Mouse (Mus musculus): Measurements from ENCODE around the gene Dhrs3.

Gene Dhrs3

GRCm38 (mm10) chr4:144936563-144937154, 44.0 kb downstream of the Dhrs3 start:
- in situ Hi-C loops (cut with MboI, MseI) = no loop called here

GRCm38 (mm10) chr4:144939847-144940411, 47.3 kb downstream of the Dhrs3 start:
- in situ Hi-C loops (cut with MboI, MseI) = no loop called here

DNA sequence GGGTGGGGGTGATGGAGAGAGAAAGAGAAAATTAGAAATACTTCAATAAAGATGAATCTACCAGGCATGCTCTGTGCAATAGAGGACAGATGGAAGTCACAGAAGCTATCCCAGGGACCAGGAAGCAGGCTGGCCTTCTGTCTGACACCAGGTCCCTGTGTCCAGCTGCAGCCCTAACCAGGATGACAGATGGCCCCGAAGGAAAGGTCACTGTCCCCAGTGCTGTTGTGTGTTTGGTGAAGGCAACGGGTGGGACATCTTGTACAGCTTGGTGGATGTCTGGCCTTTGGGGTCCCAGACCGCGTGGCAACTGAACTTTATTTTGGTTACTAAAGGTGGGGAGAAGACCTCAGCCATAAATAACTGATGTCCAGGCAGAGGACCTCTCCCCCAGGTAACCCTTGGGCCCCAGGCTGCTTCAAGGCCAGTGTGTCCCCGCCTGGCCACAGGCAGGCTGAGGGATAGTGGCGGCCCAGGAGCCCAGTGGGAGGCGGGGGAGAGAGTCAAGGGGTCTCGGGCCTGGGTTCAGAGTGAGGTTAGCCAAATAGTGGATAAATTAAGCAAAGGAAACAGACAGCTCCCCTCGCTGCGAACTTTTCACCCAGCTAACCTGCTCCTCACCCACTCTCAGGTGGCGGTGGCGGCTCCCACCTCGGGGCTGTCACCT, 48.3 kb downstream of the Dhrs3 start:
- in situ Hi-C loops (cut with MboI, MseI) = no loop called here

- in situ Hi-C loops (cut with MboI, MseI) = no loop called here
Measured at GRCm38 (mm10) chr4:144942433-144942832, 49.8 kb downstream of the Dhrs3 start.

GRCm38 (mm10) chr4:144943273-144943672, 50.6 kb downstream of the Dhrs3 start:
- in situ Hi-C loops (cut with MboI, MseI) = no loop called here

GRCm38 (mm10) chr4:144947738-144948390, 55.2 kb downstream of the Dhrs3 start:
- in situ Hi-C loops (cut with MboI, MseI) = no loop called here

DNA sequence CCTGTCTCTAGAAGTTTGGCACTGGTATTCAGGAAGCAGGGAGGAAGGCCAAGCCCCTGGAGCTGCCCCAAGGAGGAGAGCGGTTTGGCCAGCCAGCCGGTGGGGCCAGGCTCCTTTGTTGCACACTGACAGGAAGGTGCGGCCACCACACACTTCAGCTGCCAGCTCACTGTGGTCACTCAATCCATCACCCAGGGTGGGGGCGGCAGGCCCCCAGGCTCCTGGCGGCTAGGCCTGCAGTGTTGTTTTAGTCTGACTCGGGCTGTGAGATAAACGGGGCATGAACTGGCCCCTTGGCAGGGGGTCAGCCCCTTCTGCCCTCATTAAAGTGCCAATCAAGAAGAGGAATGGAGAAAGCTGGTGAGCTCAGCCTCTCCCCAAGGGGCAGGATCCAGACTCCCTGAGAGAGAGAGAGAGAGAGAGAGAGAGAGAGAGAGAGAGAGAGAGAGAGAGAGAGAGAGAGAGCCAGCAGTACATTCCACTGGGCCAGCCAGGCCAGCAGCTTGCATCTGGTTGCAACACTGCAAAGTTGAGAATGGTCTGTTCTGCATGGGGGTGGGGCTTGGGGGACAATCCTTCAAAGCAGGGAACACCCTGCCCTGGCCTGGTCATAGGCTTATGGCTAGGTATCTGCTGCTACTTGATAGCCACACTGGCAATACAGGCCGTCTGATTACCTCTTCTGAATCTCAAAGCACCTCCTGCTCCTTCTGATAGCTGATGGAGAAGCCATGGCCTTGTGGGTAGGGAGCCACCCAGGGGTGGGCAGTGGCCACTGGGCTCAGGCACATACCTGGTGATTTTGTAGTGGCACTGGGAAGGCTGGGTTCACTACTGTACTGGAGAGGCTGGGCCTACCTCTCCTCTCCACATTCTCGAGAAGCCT, 57.1 kb downstream of the Dhrs3 start:
- in situ Hi-C loops (cut with MboI, MseI) = no loop called here

DNA sequence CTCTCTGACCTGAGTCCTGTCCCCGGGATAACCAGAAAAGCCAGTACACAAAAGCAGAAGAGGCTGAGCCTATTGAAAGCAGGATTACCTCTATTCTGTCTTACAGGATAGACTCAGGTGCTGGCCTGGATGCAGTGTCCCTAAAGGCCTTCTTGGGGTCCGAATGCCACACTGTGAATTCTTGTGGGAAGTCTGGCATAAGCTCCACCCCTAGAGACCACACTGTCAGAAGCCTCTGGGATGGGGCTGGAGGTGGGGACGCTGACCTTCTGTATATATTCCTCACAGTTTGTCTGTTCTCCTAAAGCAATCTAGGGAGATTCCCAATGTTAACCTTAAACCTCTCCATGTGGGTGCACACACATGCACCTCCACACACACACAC, 57.7 kb downstream of the Dhrs3 start:
- in situ Hi-C loops (cut with MboI, MseI) = no loop called here

DNA sequence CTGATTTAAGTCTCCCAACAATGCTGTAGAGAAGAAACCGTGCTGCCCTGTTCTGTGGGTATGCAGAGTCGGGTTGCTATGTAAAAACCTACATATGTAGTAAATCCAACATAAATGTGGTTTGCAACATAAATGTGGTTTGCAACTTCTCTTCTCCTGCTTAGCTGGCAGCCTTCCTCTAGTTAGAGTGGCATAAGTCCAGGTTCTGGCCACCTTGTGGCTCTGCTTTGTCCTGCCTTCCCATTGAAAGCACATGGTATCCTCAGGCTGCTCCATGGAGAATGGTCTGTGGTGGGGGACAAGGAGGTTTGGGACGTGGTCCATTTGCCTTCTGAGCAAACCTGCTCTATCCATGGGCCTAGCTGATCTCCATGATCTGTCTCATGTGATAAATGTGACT, 58.3 kb downstream of the Dhrs3 start:
- in situ Hi-C loops (cut with MboI, MseI) = no loop called here

DNA sequence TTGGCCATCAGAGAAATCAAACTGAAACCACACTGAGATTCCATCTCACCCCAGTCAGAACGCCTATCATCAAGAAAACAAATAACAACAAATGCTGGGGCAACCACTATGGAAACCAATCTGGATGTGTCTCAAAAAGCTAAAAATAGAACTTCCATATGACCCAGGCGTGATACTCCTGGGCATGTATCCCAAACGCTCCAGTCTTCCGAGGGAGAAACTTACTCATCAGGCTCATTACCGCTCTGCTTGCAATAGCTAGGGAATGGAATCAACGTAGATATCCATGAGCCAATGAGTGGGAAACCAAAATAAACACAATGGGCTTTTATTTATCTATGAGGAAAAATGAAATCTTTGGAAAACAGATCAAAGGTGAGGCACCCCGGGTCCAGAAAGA, 59.2 kb downstream of the Dhrs3 start:
- in situ Hi-C loops (cut with MboI, MseI) = no loop called here

DNA sequence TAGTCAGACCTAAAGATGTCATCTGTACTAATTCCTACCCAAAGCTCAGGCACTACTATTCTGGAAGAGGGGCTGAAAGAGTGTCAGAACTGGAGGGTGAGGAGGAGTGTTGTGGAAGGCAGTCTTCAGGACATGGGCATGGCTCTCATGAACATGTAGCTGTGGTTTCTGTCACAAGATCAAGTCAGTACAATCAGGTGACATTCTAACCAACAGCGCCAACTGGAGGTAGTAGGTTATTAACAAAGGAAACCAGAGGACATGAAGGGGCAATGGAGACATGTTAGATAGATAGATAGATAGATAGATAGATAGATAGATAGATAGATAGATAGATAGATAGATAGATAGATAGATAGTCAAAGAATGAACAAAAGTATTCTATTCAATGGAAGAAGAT, 60.8 kb downstream of the Dhrs3 start:
- in situ Hi-C loops (cut with MboI, MseI) = no loop called here

DNA sequence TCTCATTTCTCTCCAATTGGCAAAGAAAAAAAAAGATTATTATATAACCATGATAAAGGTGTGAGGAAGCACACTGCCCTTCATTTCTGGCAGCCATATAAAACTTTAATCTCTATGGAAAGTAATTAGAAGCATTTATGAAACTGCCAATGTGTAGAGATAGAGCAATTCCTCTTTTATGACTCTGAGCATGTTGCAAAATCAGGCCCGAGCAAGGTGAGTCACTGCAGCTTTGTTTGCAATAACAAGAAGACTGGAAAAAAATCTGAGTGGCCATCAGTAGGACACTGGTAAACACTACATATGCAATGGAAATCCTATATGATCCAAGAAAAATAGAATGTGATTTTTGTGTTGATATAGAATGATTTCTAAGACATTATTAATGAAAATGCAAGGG, 63.2 kb downstream of the Dhrs3 start:
- in situ Hi-C loops (cut with MboI, MseI) = no loop called here

DNA sequence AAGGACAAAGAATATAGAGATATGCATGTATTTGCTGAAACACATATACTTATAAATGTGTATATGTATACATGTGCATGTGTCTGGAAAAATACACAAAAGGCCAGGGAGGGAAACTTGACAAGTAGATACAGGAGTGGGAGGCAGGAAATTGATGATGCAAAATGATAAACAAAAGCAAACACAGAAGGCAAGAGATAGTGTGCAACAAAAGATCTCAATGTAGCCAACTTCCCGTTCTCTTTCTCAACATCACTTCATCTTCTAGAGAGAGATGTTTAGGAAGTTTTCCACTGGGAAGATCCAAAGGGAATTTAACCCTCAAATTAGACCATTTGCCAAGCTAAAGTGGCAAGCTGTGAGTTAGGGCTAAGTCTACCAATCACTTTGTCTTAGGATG, 63.7 kb downstream of the Dhrs3 start:
- in situ Hi-C loops (cut with MboI, MseI) = no loop called here

DNA sequence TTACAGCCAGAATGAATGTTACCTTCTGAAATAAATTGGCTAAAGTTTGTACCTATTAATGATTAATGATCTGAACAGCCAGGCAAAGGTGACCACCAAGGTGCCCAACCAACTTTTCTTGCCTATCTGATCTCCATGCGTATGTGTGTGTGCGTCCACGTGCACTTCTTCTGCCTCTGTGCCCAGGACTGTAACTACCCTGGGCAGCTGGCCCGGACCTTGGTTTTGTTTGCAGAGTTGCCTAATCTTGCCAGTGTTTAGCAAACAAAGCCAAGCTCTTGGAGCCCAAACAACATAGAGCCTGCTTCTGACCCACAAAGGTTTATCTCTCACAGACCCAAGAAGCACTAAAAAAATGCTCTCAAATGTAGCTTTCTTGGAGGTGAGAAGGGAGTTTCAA, 64.6 kb downstream of the Dhrs3 start:
- in situ Hi-C loops (cut with MboI, MseI) = no loop called here

DNA sequence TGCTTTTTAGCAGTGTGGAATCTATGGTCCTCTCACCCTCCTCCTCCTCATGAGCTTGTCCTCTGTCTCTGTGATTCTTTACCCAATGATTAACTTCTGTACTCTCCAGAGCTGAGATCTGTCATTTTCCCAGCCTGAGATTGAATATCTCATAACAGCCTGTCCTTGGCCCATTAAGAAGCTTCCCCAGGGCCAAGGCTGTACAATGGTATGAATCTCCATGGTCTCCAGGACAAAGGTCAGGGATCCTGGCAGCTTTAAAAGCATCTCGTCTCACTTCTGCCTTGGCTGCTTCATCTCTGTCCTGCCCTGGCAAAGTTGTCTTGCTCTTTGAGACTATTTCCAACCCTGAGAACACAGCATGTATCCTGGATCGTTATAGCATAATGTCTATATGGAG, 65.1 kb downstream of the Dhrs3 start:
- in situ Hi-C loops (cut with MboI, MseI) = no loop called here

DNA sequence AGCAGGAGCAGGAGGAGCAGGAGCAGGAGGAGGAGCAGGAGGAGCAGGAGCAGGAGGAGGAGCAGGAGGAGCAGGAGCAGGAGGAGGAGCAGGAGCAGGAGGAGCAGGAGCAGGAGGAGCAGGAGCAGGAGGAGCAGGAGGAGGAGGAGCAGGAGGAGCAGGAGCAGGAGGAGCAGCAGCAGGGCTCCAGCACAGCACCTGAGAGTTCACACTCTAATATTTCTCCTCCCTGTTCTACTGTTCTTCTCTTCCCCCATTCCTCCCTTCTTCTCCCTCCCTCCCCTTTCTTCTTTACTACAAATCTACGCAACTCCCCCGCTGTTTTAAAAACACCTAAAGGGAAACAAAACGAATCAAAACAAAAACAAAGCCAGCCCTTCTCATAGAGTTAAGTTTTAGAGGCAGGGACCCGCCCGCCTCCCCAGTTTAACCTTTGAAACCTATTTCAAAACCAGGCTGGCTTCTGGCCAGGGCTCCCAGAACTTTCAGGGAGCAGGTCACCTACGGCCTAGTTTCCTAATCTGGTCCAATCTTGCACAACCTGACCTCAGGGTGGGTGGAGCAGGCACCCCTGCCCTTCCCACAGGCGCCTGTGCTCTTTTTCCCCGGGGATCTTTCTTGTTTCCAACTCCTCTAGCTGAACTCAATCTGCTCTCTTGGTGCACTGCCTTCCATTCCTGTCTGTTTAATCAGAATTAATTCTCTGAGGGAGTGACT, 67.7 kb downstream of the Dhrs3 start:
- in situ Hi-C loops (cut with MboI, MseI) = no loop called here

GRCm38 (mm10) chr4:144961232-144961631, 68.6 kb downstream of the Dhrs3 start:
- in situ Hi-C loops (cut with MboI, MseI) = no loop called here

DNA sequence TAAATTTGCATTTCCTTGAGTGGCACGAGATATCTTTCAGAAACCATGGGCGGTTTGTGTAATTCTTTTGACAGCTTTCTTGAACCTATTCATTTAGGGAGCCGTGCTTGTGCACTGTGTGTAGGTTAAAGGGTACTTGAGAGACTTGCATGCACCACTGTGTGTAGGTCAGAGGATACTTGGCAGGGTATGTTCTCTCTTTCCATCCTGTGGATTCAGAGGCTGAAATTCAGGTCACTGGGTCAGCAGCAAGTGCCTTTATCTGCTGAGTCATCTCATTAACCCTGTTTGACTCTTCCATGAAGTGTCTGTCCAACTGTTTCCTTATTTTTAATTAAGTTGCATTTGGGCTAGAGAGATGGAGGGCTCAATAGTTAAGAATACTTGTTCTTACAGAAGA, 69.1 kb downstream of the Dhrs3 start:
- in situ Hi-C loops (cut with MboI, MseI) = no loop called here

DNA sequence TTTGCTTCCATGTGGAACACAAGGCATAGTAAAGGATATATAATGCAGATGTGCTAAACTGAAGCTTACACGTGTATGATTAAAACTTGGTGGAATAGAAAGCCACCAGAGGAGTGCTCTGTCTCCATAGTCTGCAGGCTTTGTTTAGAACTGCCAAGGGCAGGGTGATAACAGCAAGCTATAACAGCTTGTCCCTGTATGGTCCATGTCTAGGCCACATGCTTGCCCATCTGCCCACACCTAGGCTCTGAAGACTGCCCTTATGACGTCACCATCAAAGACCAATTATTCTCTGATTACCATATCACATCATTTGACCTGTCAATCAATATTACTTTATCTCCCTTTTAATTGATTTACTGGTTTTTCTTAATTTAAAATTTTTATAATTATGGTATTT, 72.6 kb downstream of the Dhrs3 start:
- in situ Hi-C loops (cut with MboI, MseI) = no loop called here

GRCm38 (mm10) chr4:144968371-144968770, 75.7 kb downstream of the Dhrs3 start:
- in situ Hi-C loops (cut with MboI, MseI) = no loop called here

DNA sequence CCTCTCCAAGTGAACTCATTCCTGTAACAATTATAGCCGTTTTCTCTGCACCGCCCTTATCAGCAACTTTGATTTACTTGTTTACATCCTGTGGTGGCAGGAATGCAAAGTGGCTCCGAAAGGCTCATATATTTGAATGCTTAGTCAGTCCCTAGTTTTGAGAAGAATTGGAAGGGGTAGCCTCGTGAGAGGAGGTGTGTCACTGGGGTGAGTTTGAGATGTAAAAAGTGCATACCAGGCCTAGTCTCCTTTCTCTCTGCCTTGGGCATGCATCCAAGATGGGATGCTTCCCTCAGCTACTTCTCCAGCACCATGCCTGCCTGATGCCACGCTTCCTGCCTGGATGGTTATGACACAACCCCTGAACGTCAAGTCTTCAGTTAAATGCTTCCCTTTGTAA, 76.4 kb downstream of the Dhrs3 start:
- in situ Hi-C loops (cut with MboI, MseI) = no loop called here

Measured in T-helper 1 cell (primary cell).